Mouse (Mus musculus) monocyte, adult 2 months (primary cell): ENCODE measurements around the gene Myh10.
A peak's percentile ranks its signal among the peaks of the same experiment; 100 is the strongest.

ENCODE experiments used
- DNase-seq, 2 experiments: peaks; one replicate each; pipeline ENCODE4 v3.0.0; 2022; ENCODE audit warnings: low spot score in 2 of 2, low read depth in 1 of 2

Myh10 gene

DNA sequence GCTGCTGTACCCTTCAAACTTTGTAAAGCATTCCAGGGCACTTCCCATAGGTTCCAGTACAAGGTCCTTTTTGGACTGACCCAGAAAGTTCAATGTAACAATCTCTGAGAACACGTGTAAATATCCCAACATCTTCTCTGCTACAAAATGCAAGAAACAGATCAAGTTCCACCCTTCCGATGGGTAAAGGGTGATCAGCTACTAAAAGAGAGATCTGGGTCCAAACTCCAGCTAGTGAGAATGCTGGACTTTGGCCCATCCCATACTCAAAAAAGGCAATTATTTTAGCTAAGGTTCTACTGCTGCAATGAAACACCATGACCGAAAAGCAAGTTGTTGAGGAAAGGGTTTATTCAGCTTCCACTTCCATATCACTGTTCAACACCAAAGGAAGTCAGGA lies 163.3 kb downstream of the Myh10 start:
- no peak for DNase-seq

DNA sequence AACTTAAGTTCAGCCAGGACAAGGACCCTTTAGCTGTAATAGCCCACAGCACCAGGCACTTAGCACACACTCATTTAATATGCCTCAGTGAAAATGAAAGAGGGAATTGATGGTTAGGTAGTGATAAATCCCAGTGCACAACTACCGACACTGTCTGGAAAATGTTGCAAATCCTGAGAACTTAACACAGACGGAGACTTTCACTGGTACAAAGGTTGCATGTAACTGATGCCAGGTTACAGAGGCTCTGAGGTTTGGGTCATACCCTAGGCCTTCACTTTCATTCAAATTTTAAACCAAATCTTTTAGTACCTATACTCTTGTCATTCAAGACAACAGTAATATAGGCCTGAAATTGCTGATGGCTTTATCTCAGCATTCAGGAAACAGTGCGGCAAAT lies 166.0 kb downstream of the Myh10 start:
- no peak for DNase-seq

DNA sequence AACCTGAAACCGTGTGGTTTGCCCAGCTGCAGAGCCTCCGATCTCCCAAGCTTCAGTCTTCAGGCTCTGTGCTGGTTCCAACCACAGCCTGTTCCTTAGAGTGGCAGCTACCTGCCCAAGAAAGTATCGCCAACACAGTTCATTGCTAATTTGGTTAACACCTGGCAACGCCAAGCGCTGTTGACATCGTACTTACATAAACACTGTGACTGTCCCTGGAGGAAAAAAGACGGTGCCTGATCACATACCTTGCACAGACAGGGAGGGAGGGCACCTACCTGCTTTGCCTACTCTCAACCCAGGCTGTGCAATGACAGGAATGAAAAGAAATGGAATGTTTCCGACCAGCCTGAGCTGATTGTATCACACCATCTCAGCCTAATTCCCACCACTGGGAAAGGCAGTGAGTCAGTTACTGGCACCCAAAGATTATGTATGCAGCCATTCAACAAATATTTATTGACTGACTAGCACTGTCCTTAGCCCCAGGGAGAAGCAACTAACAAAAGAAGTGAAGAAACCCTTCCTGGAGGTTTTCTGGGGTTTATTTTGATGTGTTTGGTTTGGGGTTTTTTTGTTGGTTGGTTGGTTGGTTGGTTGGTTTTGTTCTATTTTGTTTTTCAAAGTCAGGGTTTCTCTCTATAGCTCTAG lies 168.7 kb downstream of the Myh10 start:
- DNase-seq: no peak

DNA sequence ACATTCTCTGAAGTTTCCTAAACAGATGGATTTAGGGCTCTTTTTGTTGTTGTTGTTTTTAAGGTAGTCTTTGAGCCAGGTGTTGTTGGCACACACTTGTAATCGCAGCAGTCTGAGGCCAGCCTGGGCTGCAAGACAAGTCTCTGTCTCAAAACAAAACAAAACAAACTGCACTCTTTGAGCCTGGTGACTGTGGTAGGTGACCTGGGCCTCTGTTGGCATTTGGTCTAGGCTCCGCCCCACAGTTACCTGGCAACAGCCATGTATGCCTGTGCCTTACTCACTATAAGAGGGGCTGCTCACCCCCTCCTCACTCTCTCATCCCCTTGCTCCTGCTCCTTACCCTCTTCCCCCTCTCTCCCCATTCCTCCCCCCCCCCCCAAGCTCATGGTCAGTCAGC lies 170.9 kb downstream of the Myh10 start:
- no peak for DNase-seq

DNA sequence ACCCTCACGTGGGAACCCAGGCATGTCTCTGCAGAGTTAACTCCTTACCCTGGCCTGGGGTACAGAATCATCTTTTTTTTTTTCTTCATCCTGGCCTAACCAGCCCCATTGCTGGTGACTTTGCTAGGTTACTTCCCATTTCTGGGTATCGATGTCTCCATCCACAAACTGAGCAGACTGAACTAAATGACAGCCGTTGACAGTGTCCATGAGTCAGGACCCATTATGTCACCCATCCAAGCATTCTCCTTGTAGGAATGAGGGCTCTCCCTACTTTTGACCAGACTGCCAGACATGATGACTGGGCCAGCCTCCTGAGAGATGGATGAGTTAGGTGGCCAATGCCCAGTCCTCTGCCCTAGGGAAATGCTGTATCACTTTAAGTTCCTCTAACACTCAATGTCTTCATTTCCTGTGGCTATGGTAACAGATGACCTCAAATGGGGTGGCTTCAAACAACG lies 172.3 kb downstream of the Myh10 start:
- DNase-seq: peak; percentile 60 to 75

DNA sequence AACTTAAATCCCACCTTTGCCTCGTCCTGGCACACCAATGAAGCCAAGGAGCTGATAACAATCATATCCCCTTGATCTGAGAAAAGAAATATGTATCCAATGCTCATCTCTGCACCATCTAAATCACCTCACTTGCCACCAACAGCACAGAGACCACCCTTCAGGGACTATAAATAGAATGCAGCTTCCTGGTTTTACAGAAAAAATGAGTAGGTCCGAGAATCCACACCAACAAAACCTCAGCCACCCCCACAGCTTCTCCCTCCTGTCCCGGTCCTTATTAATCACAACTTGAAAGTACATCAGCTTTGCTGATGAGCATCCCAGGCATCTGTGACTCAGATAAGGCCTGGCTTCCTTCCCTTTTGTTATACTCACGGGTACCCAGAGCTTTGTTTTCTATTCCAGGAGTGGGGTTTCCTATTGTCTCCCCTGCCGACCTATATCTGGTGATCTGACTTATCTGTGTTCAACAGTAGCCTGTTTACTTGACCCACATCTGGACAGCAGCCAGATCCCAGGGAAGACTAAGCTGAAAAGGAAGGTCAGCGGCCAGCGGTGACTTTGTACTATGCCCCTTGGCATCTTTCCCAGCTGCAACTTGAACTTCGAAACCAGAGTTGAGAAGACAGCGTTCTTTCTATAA lies 173.3 kb downstream of the Myh10 start:
- no peak for DNase-seq
